Mouse (Mus musculus): ENCODE data around the gene Traf7. TPM values are rescaled to one million over a fixed set of nuclear protein-coding genes. Genes with fewer than 3 reads are reported as not detected.
A peak's percentile ranks its signal among the peaks of the same experiment; 100 is the strongest.

The Traf7 gene
- total and polyA plus RNA-seq, 3 experiments = 121 to 261 TPM; not detected in 1

GRCm38 (mm10) chr17:24504085-24504484 is 23.7 kb downstream of the Traf7 start:
- no peaks in the 10 kb centered on the region for H3K36me3 ChIP-seq (ENCODE audit: control insufficient read depth in 1 of 2, insufficient read depth in 2 of 2, low read length in 2 of 2)

DNA sequence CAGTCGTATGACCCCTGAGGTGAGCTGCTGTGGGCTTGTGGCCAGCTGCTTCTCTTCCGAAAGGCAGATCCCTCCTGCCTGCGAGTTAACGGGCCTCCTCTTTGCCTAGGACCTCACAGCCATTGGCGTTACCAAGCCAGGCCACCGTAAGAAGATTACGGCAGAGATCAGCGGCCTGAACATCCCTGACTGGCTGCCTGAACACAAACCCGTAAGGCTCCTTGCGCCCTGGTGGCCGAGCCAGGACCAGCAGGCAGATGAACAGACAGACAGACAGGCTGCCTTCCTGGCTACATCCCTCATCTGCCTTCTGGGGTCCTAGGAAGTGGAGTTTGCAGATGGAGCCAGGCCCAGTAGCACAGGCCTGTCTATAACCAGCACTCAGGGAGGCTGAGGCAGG is 25.5 kb downstream of the Traf7 start:
- H3K36me3 ChIP-seq (ENCODE audit: control insufficient read depth in 1 of 2, insufficient read depth in 2 of 2, low read length in 2 of 2) = no peaks in the 10 kb centered on the region
- H3K4me1 ChIP-seq (ENCODE audit: control insufficient read depth in 1 of 2, insufficient read depth in 2 of 2, low read length in 2 of 2) = no peaks in the 10 kb centered on the region
- H3K9ac ChIP-seq (ENCODE audit: control insufficient read depth, low read depth, low read length, poor library complexity, severe bottlenecking) = no peak overlapping the region
- DNase-seq (ENCODE audit: low read depth, low spot score) = peak; percentile 31
- H3K4me3 ChIP-seq (ENCODE audit: control insufficient read depth in 1 of 2, insufficient read depth in 1 of 2, low read depth in 2 of 2, low read length in 2 of 2) = no peak overlapping the region
- TF ChIP-seq CTCF (IDR thresholded peaks at IDR 0.05 in 2 of 3, conservative IDR thresholded peaks at IDR 0.05 in 1 of 3; ENCODE audit: control insufficient read depth in 1 of 3, insufficient read depth in 1 of 3, low read depth in 2 of 3, low read length in 3 of 3, poor library complexity in 1 of 3, severe bottlenecking in 1 of 3) = peak; percentile 16 to 31 (median 21); a peak in 4 of 6 replicates
- TF ChIP-seq RAD21 (IDR thresholded peaks at IDR 0.05; ENCODE audit: low read depth, low read length) = no peak
- TF ChIP-seq NRF1 (IDR thresholded peaks at IDR 0.05; ENCODE audit: insufficient read depth, low read depth, low read length, poor library complexity, severe bottlenecking) = no peak
- TF ChIP-seq SIN3A (IDR thresholded peaks at IDR 0.05; ENCODE audit: low read length) = no peak
- H3K27ac ChIP-seq (ENCODE audit: control insufficient read depth, low read depth, low read length) = no peak overlapping the region
- H3K27me3 ChIP-seq (ENCODE audit: control insufficient read depth in 1 of 2, insufficient read depth in 2 of 2, low read length in 2 of 2) = no peaks in the 10 kb centered on the region
- no peaks in the 10 kb centered on the region for H3K79me2 ChIP-seq (ENCODE audit: control insufficient read depth, insufficient read depth, low read length, poor library complexity)
- no peaks in the 10 kb centered on the region for H3K9me3 ChIP-seq (replicated peaks; ENCODE audit: insufficient read depth, low read length)

More at GRCm38 (mm10) chr17:24504085-24504484, 23.7 kb downstream of the Traf7 start:
- Histone ChIP-seq H3K9ac (ENCODE audit: control insufficient read depth, low read depth, low read length, poor library complexity, severe bottlenecking) (no peak overlapping the region), H3K79me2 (ENCODE audit: control insufficient read depth, insufficient read depth, low read length, poor library complexity) (no peaks in the 10 kb centered on the region), H3K27me3 (ENCODE audit: control insufficient read depth in 1 of 2, insufficient read depth in 2 of 2, low read length in 2 of 2) (no peaks in the 10 kb centered on the region), H3K4me1 (ENCODE audit: control insufficient read depth in 1 of 2, insufficient read depth in 2 of 2, low read length in 2 of 2) (no peaks in the 10 kb centered on the region), H3K27ac (ENCODE audit: control insufficient read depth, low read depth, low read length) (no peak overlapping the region), H3K4me3 (ENCODE audit: control insufficient read depth in 1 of 2, insufficient read depth in 1 of 2, low read depth in 2 of 2, low read length in 2 of 2) (no peak overlapping the region), H3K9me3 (replicated peaks; ENCODE audit: insufficient read depth, low read length) (no peaks in the 10 kb centered on the region)
- TF ChIP-seq SMC3 (IDR thresholded peaks at IDR 0.05; ENCODE audit: low read depth, low read length) (no peak), NRF1 (IDR thresholded peaks at IDR 0.05; ENCODE audit: insufficient read depth, low read depth, low read length, poor library complexity, severe bottlenecking) (no peak), USF2 (IDR thresholded peaks at IDR 0.05; ENCODE audit: borderline replicate concordance in 1 of 2, insufficient read depth in 1 of 2, low read depth in 1 of 2, low read length in 2 of 2) (no peak), RAD21 (IDR thresholded peaks at IDR 0.05; ENCODE audit: low read depth, low read length) (no peak)
- DNase-seq (ENCODE audit: low read depth, low spot score) = no peak

DNA sequence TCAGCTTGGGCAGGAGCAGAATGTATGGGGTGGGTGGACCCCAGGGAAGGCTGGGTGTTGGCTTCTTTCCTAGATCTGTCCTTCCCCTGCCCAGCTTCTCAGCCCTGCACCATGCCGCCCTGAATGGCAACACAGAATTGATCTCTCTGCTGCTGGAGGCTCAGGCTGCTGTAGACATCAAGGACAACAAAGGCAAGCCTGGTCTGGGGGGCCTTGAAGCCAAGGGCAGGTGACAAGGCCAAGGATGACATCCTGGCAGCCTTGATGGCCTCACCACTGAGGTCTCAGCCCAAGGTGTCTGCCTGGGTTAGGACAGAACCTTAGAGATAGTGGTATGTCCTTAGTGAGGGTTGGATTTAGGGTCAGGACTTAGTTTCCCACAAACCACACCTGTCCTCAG is 31.7 kb downstream of the Traf7 start:
- H3K27me3 ChIP-seq (ENCODE audit: control insufficient read depth in 1 of 2, insufficient read depth in 2 of 2, low read length in 2 of 2) = no peaks in the 10 kb centered on the region
- no peaks in the 10 kb centered on the region for H3K9me3 ChIP-seq (replicated peaks; ENCODE audit: insufficient read depth, low read length)
- no peak overlapping the region for H3K27ac ChIP-seq (ENCODE audit: control insufficient read depth, low read depth, low read length)
- H3K4me3 ChIP-seq (ENCODE audit: control insufficient read depth in 1 of 2, insufficient read depth in 1 of 2, low read depth in 2 of 2, low read length in 2 of 2) = no peak overlapping the region
- no peak for DNase-seq (ENCODE audit: low read depth, low spot score)
- no peak overlapping the region for H3K9ac ChIP-seq (ENCODE audit: control insufficient read depth, low read depth, low read length, poor library complexity, severe bottlenecking)
- TF ChIP-seq TAL1 (IDR thresholded peaks at IDR 0.05; ENCODE audit: low read length) = no peak
- H3K4me1 ChIP-seq (ENCODE audit: control insufficient read depth in 1 of 2, insufficient read depth in 2 of 2, low read length in 2 of 2) = no peaks in the 10 kb centered on the region
- no peaks in the 10 kb centered on the region for H3K36me3 ChIP-seq (ENCODE audit: control insufficient read depth in 1 of 2, insufficient read depth in 2 of 2, low read length in 2 of 2)
- H3K79me2 ChIP-seq (ENCODE audit: control insufficient read depth, insufficient read depth, low read length, poor library complexity) = no peaks in the 10 kb centered on the region

DNA sequence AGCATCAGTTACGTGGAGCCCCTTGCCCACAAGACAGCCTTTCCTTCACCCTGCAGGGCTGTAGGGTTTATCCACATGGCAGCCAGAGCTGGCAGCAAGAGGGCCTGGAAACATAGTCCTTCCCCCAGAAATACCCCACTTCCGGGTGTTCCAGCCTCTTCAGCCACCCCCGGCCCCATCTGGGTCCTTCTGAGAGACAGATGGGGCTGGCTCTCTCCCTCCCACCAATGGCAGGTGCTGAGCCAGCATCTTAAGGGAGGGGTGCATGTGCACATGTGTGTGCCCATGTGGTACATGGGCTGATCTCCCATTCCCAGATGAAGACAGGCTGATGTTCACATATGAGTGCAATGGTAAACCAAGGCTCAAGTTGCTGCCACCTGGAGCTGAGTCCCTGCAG is 32.3 kb downstream of the Traf7 start:
- H3K9ac ChIP-seq (ENCODE audit: control insufficient read depth, low read depth, low read length, poor library complexity, severe bottlenecking) = no peak overlapping the region
- H3K27ac ChIP-seq (ENCODE audit: control insufficient read depth, low read depth, low read length) = no peak overlapping the region
- H3K4me1 ChIP-seq (ENCODE audit: control insufficient read depth in 1 of 2, insufficient read depth in 2 of 2, low read length in 2 of 2) = no peaks in the 10 kb centered on the region
- no peak overlapping the region for H3K4me3 ChIP-seq (ENCODE audit: control insufficient read depth in 1 of 2, insufficient read depth in 1 of 2, low read depth in 2 of 2, low read length in 2 of 2)
- TF ChIP-seq CHD2 (IDR thresholded peaks at IDR 0.05; ENCODE audit: low read length) (no peak), GABPA (IDR thresholded peaks at IDR 0.05; ENCODE audit: low read depth, low read length) (no peak)
- H3K27me3 ChIP-seq (ENCODE audit: control insufficient read depth in 1 of 2, insufficient read depth in 2 of 2, low read length in 2 of 2) = 0 out of 4 replicates have a peak, but pooled peaks cover 0 to 1% of the 10 kb centered on the region in 2 experiments
- DNase-seq (ENCODE audit: low read depth, low spot score) = no peak
- no peaks in the 10 kb centered on the region for H3K79me2 ChIP-seq (ENCODE audit: control insufficient read depth, insufficient read depth, low read length, poor library complexity)
- H3K9me3 ChIP-seq (replicated peaks; ENCODE audit: insufficient read depth, low read length) = no peaks in the 10 kb centered on the region
- no peaks in the 10 kb centered on the region for H3K36me3 ChIP-seq (ENCODE audit: control insufficient read depth in 1 of 2, insufficient read depth in 2 of 2, low read length in 2 of 2)
